Mouse (Mus musculus) embryo, embryonic 10.5 days (tissue): Measurements from ENCODE around the gene Peak1.

Experiments used
- DNase-seq: peaks from one replicate; pipeline ENCODE4 v3.0.0-alpha.2; 2015; ENCODE audit warnings: low spot score

Gene Peak1

GRCm38 (mm10) chr9:56200200-56200599 is 217.7 kb downstream of the Peak1 start:
- DNase-seq = no peak

GRCm38 (mm10) chr9:56196921-56197320 is 220.9 kb downstream of the Peak1 start:
- DNase-seq = no peak

- no peak for DNase-seq
Measured at GRCm38 (mm10) chr9:56195193-56195592, 222.7 kb downstream of the Peak1 start.

GRCm38 (mm10) chr9:56191498-56192455 is 226.1 kb downstream of the Peak1 start:
- no peak for DNase-seq

GRCm38 (mm10) chr9:56180118-56180781 is 237.6 kb downstream of the Peak1 start:
- no peak for DNase-seq

GRCm38 (mm10) chr9:56179416-56180117 is 238.3 kb downstream of the Peak1 start:
- peak; percentile 38 for DNase-seq

GRCm38 (mm10) chr9:56177354-56177753 is 240.5 kb downstream of the Peak1 start:
- DNase-seq = no peak

GRCm38 (mm10) chr9:56175316-56175715 is 242.6 kb downstream of the Peak1 start:
- DNase-seq = no peak

GRCm38 (mm10) chr9:56167690-56168089 is 250.2 kb downstream of the Peak1 start:
- no peak for DNase-seq

GRCm38 (mm10) chr9:56166161-56166560 is 251.7 kb downstream of the Peak1 start:
- DNase-seq = no peak

GRCm38 (mm10) chr9:56165377-56165776 is 252.5 kb downstream of the Peak1 start, which contains the start of gene Tspan3:
Gene Tspan3 (minus strand): TSS chr9:56165477.
- DNase-seq = no peak

GRCm38 (mm10) chr9:56160341-56161141 is 257.3 kb downstream of the Peak1 start:
- DNase-seq = peak; percentile 95

- peak; percentile 31 for DNase-seq
Measured at GRCm38 (mm10) chr9:56159456-56159855, 258.4 kb downstream of the Peak1 start.

- DNase-seq = no peak
Measured at GRCm38 (mm10) chr9:56158077-56158476, 259.8 kb downstream of the Peak1 start.

GRCm38 (mm10) chr9:56154572-56154971 is 263.3 kb downstream of the Peak1 start:
- DNase-seq = no peak

GRCm38 (mm10) chr9:56152482-56153007 is 265.3 kb downstream of the Peak1 start:
- DNase-seq = no peak

GRCm38 (mm10) chr9:56151745-56152481 is 266.0 kb downstream of the Peak1 start:
- no peak for DNase-seq
